Mouse (Mus musculus) erythroblast, embryonic 14.5 days (primary cell): ENCODE results near the gene Fry. TPM values are rescaled to one million over a fixed set of nuclear protein-coding genes. Genes with fewer than 3 reads are reported as not detected.

ENCODE experiments used
- H3K27me3 ChIP-seq: 2 replicates; pipeline ENCODE4 v1.6.1; 2012; ENCODE audit warnings: inconsistent platforms; ENCODE audit not compliant: control insufficient read depth
- H3K36me3 ChIP-seq: 2 replicates; pipeline ENCODE4 v1.6.1; 2012; ENCODE audit warnings: mild to moderate bottlenecking, inconsistent platforms; ENCODE audit not compliant: control insufficient read depth
- H3K4me1 ChIP-seq: 2 replicates; pipeline ENCODE4 v1.6.1; 2012; ENCODE audit warnings: inconsistent platforms; ENCODE audit not compliant: control insufficient read depth
- H3K4me3 ChIP-seq: replicated peaks from 2 replicates; pipeline ENCODE3; 2012; ENCODE audit warnings: moderate library complexity, mild to moderate bottlenecking, inconsistent platforms
- H3K9me3 ChIP-seq: 2 replicates; pipeline ENCODE4 v1.6.1; 2012; ENCODE audit warnings: low read length, inconsistent platforms, mixed read lengths; ENCODE audit not compliant: control insufficient read depth
- GATA1 ChIP-seq: IDR thresholded peaks from 2 replicates; pipeline ENCODE4 v1.6.1; 2012; ENCODE audit warnings: low read length, inconsistent platforms, mixed read lengths
- TAL1 ChIP-seq: IDR thresholded peaks from 3 replicates; pipeline ENCODE4 v1.6.1; 2012; ENCODE audit warnings: low read length, inconsistent platforms, mixed read lengths
- polyA plus RNA-seq: library from polyadenylated mRNA; stranded (reverse); fragments of >175 nt; gene quantifications from 2 replicates; pipeline ENCODE4 v1.2.3, GENCODE M21; 2012

The Fry gene
- polyA plus RNA-seq, 1 experiment: 0.16 TPM

- Histone ChIP-seq H3K4me1 (no peaks in the 10 kb centered on the region), H3K4me3 (no peak overlapping the region), H3K36me3 (no peaks in the 10 kb centered on the region), H3K27me3 (no peaks in the 10 kb centered on the region; the same call in 1 of the 2 replicates), H3K9me3 (no peaks in the 10 kb centered on the region)
- no peak for TF ChIP-seq GATA1
- TF ChIP-seq TAL1: no peak
Measured at GRCm38 (mm10) chr5:150441690-150442089, 323.2 kb downstream of the Fry start.

GRCm38 (mm10) chr5:150451281-150452003, 333.0 kb downstream of the Fry start:
- no peak for TF ChIP-seq TAL1
- no peak for TF ChIP-seq GATA1
- H3K9me3 ChIP-seq: peaks cover 23% of the 10 kb centered on the region
- H3K4me3 ChIP-seq: no peak overlapping the region
- no peaks in the 10 kb centered on the region for H3K27me3 ChIP-seq
- H3K4me1 ChIP-seq: no peaks in the 10 kb centered on the region
- peaks cover 5% of the 10 kb centered on the region for H3K36me3 ChIP-seq

GRCm38 (mm10) chr5:150452004-150452626, 333.7 kb downstream of the Fry start:
- peaks cover 5% of the 10 kb centered on the region for H3K36me3 ChIP-seq
- H3K27me3 ChIP-seq: no peaks in the 10 kb centered on the region
- no peaks in the 10 kb centered on the region for H3K4me1 ChIP-seq
- no peak overlapping the region for H3K4me3 ChIP-seq
- H3K9me3 ChIP-seq: peaks cover 23% of the 10 kb centered on the region
- no peak for TF ChIP-seq GATA1
- TF ChIP-seq TAL1: no peak

- no peak for TF ChIP-seq GATA1
- no peak for TF ChIP-seq TAL1
- Histone ChIP-seq H3K27me3 (no peaks in the 10 kb centered on the region), H3K36me3 (peaks cover 5% of the 10 kb centered on the region), H3K4me1 (no peaks in the 10 kb centered on the region), H3K9me3 (peaks cover 23% of the 10 kb centered on the region), H3K4me3 (no peak overlapping the region)
Measured at GRCm38 (mm10) chr5:150452671-150453070, 334.2 kb downstream of the Fry start.

- Histone ChIP-seq H3K9me3 (peaks cover 23% of the 10 kb centered on the region), H3K27me3 (no peaks in the 10 kb centered on the region), H3K36me3 (peaks cover 5% of the 10 kb centered on the region), H3K4me3 (no peak overlapping the region), H3K4me1 (no peaks in the 10 kb centered on the region)
- TF ChIP-seq TAL1 (no peak), GATA1 (no peak)
Measured at GRCm38 (mm10) chr5:150453490-150453889, 335.0 kb downstream of the Fry start.

- Histone ChIP-seq H3K4me3 (no peak overlapping the region), H3K27me3 (no peaks in the 10 kb centered on the region), H3K36me3 (peaks cover 5% of the 10 kb centered on the region), H3K4me1 (no peaks in the 10 kb centered on the region), H3K9me3 (peaks cover 21% of the 10 kb centered on the region)
- TF ChIP-seq TAL1 (no peak), GATA1 (no peak)
Measured at GRCm38 (mm10) chr5:150457165-150457903, 338.9 kb downstream of the Fry start.

GRCm38 (mm10) chr5:150457904-150458739, 339.7 kb downstream of the Fry start:
- Histone ChIP-seq H3K27me3 (no peaks in the 10 kb centered on the region), H3K4me3 (no peak overlapping the region), H3K4me1 (no peaks in the 10 kb centered on the region), H3K9me3 (peaks cover 16% of the 10 kb centered on the region), H3K36me3 (peaks cover 3% of the 10 kb centered on the region)
- TF ChIP-seq TAL1 (no peak), GATA1 (no peak)

- no peak for TF ChIP-seq TAL1
- no peak for TF ChIP-seq GATA1
- Histone ChIP-seq H3K4me1 (no peaks in the 10 kb centered on the region), H3K27me3 (no peaks in the 10 kb centered on the region), H3K4me3 (no peak overlapping the region), H3K9me3 (peaks cover 3% of the 10 kb centered on the region), H3K36me3 (no peaks in the 10 kb centered on the region)
Measured at GRCm38 (mm10) chr5:150459801-150460200, 341.4 kb downstream of the Fry start.
